ENCODE assay signal across 7 mouse cellular contexts in genomic region chr10:75883232-75883552, GRCm38 (mm10). TPM values are rescaled to one million over a fixed set of nuclear protein-coding genes. Genes with fewer than 3 reads are reported as not detected.
DNase-seq lines count a peak whose midpoint lies in the region; ATAC-seq and TF ChIP-seq lines count a peak whose summit lies in the region.

No protein-coding gene starts in this region.

- ATAC-seq in embryonic facial prominence, embryonic 12.5 days (ENCODE audit: insufficient number of reproducible peaks, insufficient read depth, low FRiP score, low TSS enrichment), result no peak
- peak; percentile 64; the same call in 1 of the 2 replicates for ATAC-seq in limb, embryonic 12.5 days (ENCODE audit: insufficient number of reproducible peaks, insufficient read depth, low FRiP score, low TSS enrichment, low read depth)
- 0 out of 2 replicates have a peak, but pooled peaks have one; percentile 43 for ATAC-seq in midbrain, embryonic 15.5 days (replicated peaks)

- peak overlapping the region; percentile 67; the same call in 1 of the 2 replicates for H3K27ac ChIP-seq in embryonic facial prominence, embryonic 12.5 days
- peak overlapping the region; percentile 79 for H3K27ac ChIP-seq in kidney, adult 2 months (ENCODE audit: insufficient read depth, low read depth, low read length)
- H3K27ac ChIP-seq in limb, embryonic 12.5 days, result peak overlapping the region; percentile 93; the same call in 1 of the 2 replicates
- no peak overlapping the region for H3K27ac ChIP-seq in midbrain, embryonic 15.5 days

- TF ChIP-seq POLR2A in kidney, adult 2 months (IDR thresholded peaks at IDR 0.05; ENCODE audit: low read depth, low read length), result no peak

- H3K4me2 ChIP-seq in embryonic facial prominence, embryonic 12.5 days (replicated peaks), result peak overlapping the region; percentile 37
- peak overlapping the region; percentile 45 for H3K4me2 ChIP-seq in limb, embryonic 12.5 days
- peak overlapping the region; percentile 31; the same call in 1 of the 2 replicates for H3K4me2 ChIP-seq in midbrain, embryonic 15.5 days

- 0 out of 2 replicates have a peak overlapping the region, but pooled peaks have one; percentile 27 for H3K9ac ChIP-seq in embryonic facial prominence, embryonic 12.5 days
- no peak overlapping the region for H3K9ac ChIP-seq in limb, embryonic 12.5 days (replicated peaks)
- H3K9ac ChIP-seq in midbrain, embryonic 15.5 days, result no peak overlapping the region

- H3K9me3 ChIP-seq in embryonic facial prominence, embryonic 12.5 days, result no peaks in the 10 kb centered on the region
- no peaks in the 10 kb centered on the region for H3K9me3 ChIP-seq in limb, embryonic 12.5 days
- no peaks in the 10 kb centered on the region for H3K9me3 ChIP-seq in midbrain, embryonic 15.5 days

- 0% methylated on average over 10 of the region's 10 CpGs for WGBS in embryonic facial prominence, embryonic 12.5 days
- under 1% methylated on average over 10 of the region's 10 CpGs for WGBS in kidney, adult 2 months
- WGBS in limb, embryonic 12.5 days, result 1% methylated on average over 10 of the region's 10 CpGs
- WGBS in midbrain, embryonic 15.5 days, result 2% methylated on average over 10 of the region's 10 CpGs

- peak; percentile 72 for TF ChIP-seq CTCF in kidney, adult 2 months (conservative IDR thresholded peaks at IDR 0.05; ENCODE audit: insufficient read depth, insufficient read length, low read depth, low read length)

- H3K27me3 ChIP-seq in embryonic facial prominence, embryonic 12.5 days, result no peaks in the 10 kb centered on the region
- H3K27me3 ChIP-seq in kidney, adult 2 months (replicated peaks; ENCODE audit: control insufficient read depth, insufficient read depth, low read length), result no peaks in the 10 kb centered on the region
- H3K27me3 ChIP-seq in limb, embryonic 12.5 days, result no peaks in the 10 kb centered on the region
- H3K27me3 ChIP-seq in midbrain, embryonic 15.5 days (replicated peaks), result no peaks in the 10 kb centered on the region

- no peak overlapping the region for H3K4me3 ChIP-seq in embryonic facial prominence, embryonic 12.5 days
- no peak overlapping the region for H3K4me3 ChIP-seq in kidney, adult 2 months (ENCODE audit: insufficient read depth, low read depth, low read length)
- peak overlapping the region; percentile 9; the same call in 1 of the 2 replicates for H3K4me3 ChIP-seq in limb, embryonic 12.5 days (replicated peaks)
- no peak overlapping the region for H3K4me3 ChIP-seq in midbrain, embryonic 15.5 days

- peaks cover 20% of the 10 kb centered on the region for H3K4me1 ChIP-seq in embryonic facial prominence, embryonic 12.5 days
- peaks cover 14% of the 10 kb centered on the region for H3K4me1 ChIP-seq in kidney, adult 2 months (ENCODE audit: control insufficient read depth, insufficient read depth, low read length)
- H3K4me1 ChIP-seq in limb, embryonic 12.5 days (replicated peaks), result peaks cover 21% of the 10 kb centered on the region
- no peaks in the 10 kb centered on the region; the same call in 1 of the 2 replicates for H3K4me1 ChIP-seq in midbrain, embryonic 15.5 days

- no peaks in the 10 kb centered on the region for H3K36me3 ChIP-seq in embryonic facial prominence, embryonic 12.5 days
- no peaks in the 10 kb centered on the region for H3K36me3 ChIP-seq in kidney, adult 2 months (ENCODE audit: control insufficient read depth, insufficient read depth, low read length)
- H3K36me3 ChIP-seq in limb, embryonic 12.5 days, result no peaks in the 10 kb centered on the region
- no peaks in the 10 kb centered on the region for H3K36me3 ChIP-seq in midbrain, embryonic 15.5 days (replicated peaks)

- DNase-seq in adrenal gland, postnatal 14 days, result peak; percentile 86
- peak; percentile 80 to 85 for DNase-seq in heart, adult 18-20 months
- DNase-seq in kidney, adult 2 months, result peak; percentile 94
- DNase-seq in spleen, postnatal 36 days (ENCODE audit: low spot score in 2 of 2), result peak; percentile 64 to 78

RNA-seq across cellular contexts. Expression of gene Derl3, which starts 10.0 kb away (rescaled TPM):
- total RNA-seq in adrenal gland, postnatal 14 days (2021), result 1.8 and 1.9 TPM in 2 replicates
- polyA plus RNA-seq in embryonic facial prominence, embryonic 12.5 days (2016; fragmentation: Nextera tagmentation; extraction: Ambion mirVana), result 3.2 and 3.9 TPM in 2 replicates
- under 1 TPM; 0.57 to 0.74 TPM for total RNA-seq in heart, adult 18-20 months (2021)
- polyA plus RNA-seq in kidney, adult 2 months (2012; rRNA removed), result 5.0 and 6.4 TPM in 2 replicates
- polyA plus RNA-seq in limb, embryonic 12.5 days (2016; fragmentation: Nextera tagmentation; extraction: Ambion mirVana), result 3.5 and 3.9 TPM in 2 replicates
- 2.1 and 2.8 TPM in 2 replicates for polyA plus RNA-seq in midbrain, embryonic 15.5 days (2015; fragmentation: Nextera tagmentation; extraction: Ambion mirVana)

RNA-seq across cellular contexts. Expression of gene Mif, which starts 23.2 kb away (rescaled TPM):
- 259 and 296 TPM in 2 replicates for total RNA-seq in adrenal gland, postnatal 14 days (2021)
- polyA plus RNA-seq in embryonic facial prominence, embryonic 12.5 days (2016; fragmentation: Nextera tagmentation; extraction: Ambion mirVana), result 1,615 and 1,742 TPM in 2 replicates
- 100 to 1,000 TPM; 215 to 232 TPM for total RNA-seq in heart, adult 18-20 months (2021)
- 3,280 and 4,796 TPM in 2 replicates for polyA plus RNA-seq in kidney, adult 2 months (2012; rRNA removed)
- polyA plus RNA-seq in limb, embryonic 12.5 days (2016; fragmentation: Nextera tagmentation; extraction: Ambion mirVana), result 1,855 and 1,928 TPM in 2 replicates
- polyA plus RNA-seq in midbrain, embryonic 15.5 days (2015; fragmentation: Nextera tagmentation; extraction: Ambion mirVana), result 1,455 and 1,508 TPM in 2 replicates

RNA-seq across cellular contexts. Expression of gene Smarcb1, which starts 38.2 kb away (rescaled TPM):
- 75.0 and 79.3 TPM in 2 replicates for total RNA-seq in adrenal gland, postnatal 14 days (2021)
- polyA plus RNA-seq in embryonic facial prominence, embryonic 12.5 days (2016; fragmentation: Nextera tagmentation; extraction: Ambion mirVana), result 269 TPM in 2 replicates
- 10 to 100 TPM; 20.5 to 24.2 TPM for total RNA-seq in heart, adult 18-20 months (2021)
- polyA plus RNA-seq in kidney, adult 2 months (2012; rRNA removed), result 34.6 and 37.7 TPM in 2 replicates
- 252 and 264 TPM in 2 replicates for polyA plus RNA-seq in limb, embryonic 12.5 days (2016; fragmentation: Nextera tagmentation; extraction: Ambion mirVana)
- 300 and 303 TPM in 2 replicates for polyA plus RNA-seq in midbrain, embryonic 15.5 days (2015; fragmentation: Nextera tagmentation; extraction: Ambion mirVana)

RNA-seq across cellular contexts. Expression of gene Gstt2, which starts 46.0 kb away (rescaled TPM):
- 33.3 and 40.9 TPM in 2 replicates for total RNA-seq in adrenal gland, postnatal 14 days (2021)
- 9.6 and 12.0 TPM in 2 replicates for polyA plus RNA-seq in embryonic facial prominence, embryonic 12.5 days (2016; fragmentation: Nextera tagmentation; extraction: Ambion mirVana)
- 10 to 100 TPM in 1 of 2 experiments, 1 to 10 TPM in 1; 7.8 to 10.7 TPM for total RNA-seq in heart, adult 18-20 months (2021)
- polyA plus RNA-seq in kidney, adult 2 months (2012; rRNA removed), result 1,054 and 1,473 TPM in 2 replicates
- polyA plus RNA-seq in limb, embryonic 12.5 days (2016; fragmentation: Nextera tagmentation; extraction: Ambion mirVana), result 9.7 and 11.1 TPM in 2 replicates
- polyA plus RNA-seq in midbrain, embryonic 15.5 days (2015; fragmentation: Nextera tagmentation; extraction: Ambion mirVana), result 7.4 and 7.5 TPM in 2 replicates

RNA-seq across cellular contexts. Expression of gene Chchd10, which starts 49.7 kb away (rescaled TPM):
- 1,334 and 1,341 TPM in 2 replicates for total RNA-seq in adrenal gland, postnatal 14 days (2021)
- 10.2 and 11.8 TPM in 2 replicates for polyA plus RNA-seq in embryonic facial prominence, embryonic 12.5 days (2016; fragmentation: Nextera tagmentation; extraction: Ambion mirVana)
- 1,000 to 10,000 TPM; 1,749 to 1,983 TPM for total RNA-seq in heart, adult 18-20 months (2021)
- 1,587 and 1,621 TPM in 2 replicates for polyA plus RNA-seq in kidney, adult 2 months (2012; rRNA removed)
- polyA plus RNA-seq in limb, embryonic 12.5 days (2016; fragmentation: Nextera tagmentation; extraction: Ambion mirVana), result 5.5 and 8.0 TPM in 2 replicates
- 82.8 and 88.3 TPM in 2 replicates for polyA plus RNA-seq in midbrain, embryonic 15.5 days (2015; fragmentation: Nextera tagmentation; extraction: Ambion mirVana)
